Mouse (Mus musculus) spleen, adult 10 weeks (tissue): ENCODE results near the gene Larp1. TPM values are rescaled to one million over a fixed set of nuclear protein-coding genes. Genes with fewer than 3 reads are reported as not detected.

Source experiments
- polyA plus RNA-seq: library from polyadenylated mRNA; stranded (reverse); fragments of 350-450 nt; fragmentation: Illumina TruSeq; extraction: RNeasy Lipid Tissue Mini Kit (QIAGEN cat#74804); gene quantifications from one replicate; pipeline ENCODE4 v1.2.3, GENCODE M21; 2015; ENCODE audit warnings: low replicate concordance; ENCODE audit not compliant: insufficient read depth

Larp1 gene
- polyA plus RNA-seq: 47.9 TPM

DNA sequence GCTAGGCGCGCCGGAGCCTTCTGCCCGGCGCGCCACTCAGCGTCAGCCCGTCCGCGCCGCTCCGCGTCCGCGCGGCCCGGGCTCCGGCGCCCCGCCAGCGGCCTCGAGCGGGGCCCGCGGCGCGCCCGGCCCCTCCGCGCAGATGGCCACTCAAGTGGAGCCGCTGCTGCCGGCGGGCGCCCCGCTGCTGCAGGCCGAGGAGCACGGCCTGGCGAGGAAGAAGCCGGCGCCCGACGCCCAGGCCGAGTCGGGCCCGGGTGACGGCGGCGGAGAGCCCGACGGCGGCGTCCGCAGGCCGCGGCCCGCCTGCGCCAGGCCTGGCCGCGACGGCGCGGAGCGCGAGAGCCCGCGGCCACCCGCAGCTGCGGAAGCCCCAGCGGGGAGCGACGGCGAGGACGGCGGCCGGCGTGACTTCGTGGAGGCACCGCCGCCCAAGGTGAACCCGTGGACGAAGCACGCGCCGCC, at the start of gene Larp1:
Gene Larp1 (plus strand): TSS at position 14 of the 465 bp plus-strand sequence.

DNA sequence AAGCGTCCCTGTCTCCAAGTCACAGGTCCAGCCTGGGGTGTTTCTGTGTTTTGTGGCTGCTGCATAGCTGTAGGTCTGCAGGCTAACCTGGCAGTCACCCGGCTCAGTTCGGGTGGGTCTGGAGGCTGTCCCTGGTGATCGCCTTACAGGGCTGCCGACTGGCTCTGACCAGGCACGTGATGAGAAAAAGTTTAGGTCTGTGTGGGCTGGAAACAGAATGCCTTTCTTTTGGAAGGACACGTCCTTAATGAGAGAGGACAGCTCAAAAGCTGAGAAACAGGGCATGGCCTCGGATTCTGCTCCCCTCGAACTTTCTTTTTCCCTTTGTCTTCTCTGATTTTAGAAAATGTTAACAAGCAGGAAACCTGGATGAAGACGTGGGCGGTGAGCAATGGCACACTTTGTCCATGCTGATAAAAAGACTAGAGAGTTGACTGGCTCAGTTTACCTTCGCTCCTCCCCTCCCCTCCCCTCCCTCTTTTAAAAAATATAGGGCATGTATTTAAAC, 84.2 kb downstream of the Larp1 start, which contains the start of gene Gm12248:
Gene Gm12248 (minus strand): TSS at position 114 of the 508 bp plus-strand sequence.

DNA sequence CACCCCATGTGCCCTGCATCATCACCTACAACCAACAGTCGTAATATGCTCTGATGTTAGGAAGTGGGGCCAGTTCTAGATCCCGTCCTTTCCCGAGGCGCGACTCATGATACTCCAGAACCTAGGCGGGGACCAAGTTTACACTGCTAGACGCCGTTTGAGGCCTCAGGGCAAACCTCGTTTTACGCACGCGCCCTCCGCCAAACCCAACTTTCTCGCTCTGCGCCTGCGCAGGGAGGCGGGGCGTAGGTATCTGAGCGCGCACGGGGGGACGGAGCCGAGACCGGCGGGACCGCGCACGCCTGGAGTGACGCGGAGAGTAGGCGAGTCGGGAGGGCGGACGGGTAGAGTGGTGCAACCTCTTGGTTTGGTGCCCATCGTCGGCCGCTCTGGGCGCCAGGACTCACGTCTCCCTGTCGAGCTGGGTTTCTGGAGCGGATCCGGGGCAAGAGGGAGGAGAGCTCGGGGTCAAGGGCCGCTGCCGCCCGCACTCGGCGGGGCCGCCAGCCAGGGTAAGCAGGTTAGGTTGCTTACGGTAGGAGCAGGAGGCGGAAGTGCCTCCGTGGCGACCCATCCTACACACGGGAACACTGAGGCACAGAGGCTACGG, 94.9 kb downstream of the Larp1 start, which contains the start of gene Cnot8:
Gene Cnot8 (plus strand): TSS at position 457 of the 610 bp plus-strand sequence.

Other genes starting within 250 kb of the Larp1 start
- gene Sap30l, start 207.4 kb upstream of the Larp1 start, polyA plus RNA-seq: 8.6 TPM
- gene Hand1, start 176.2 kb upstream of the Larp1 start, polyA plus RNA-seq: not detected
- gene Gm12248, start 84.1 kb downstream of the Larp1 start, polyA plus RNA-seq: not detected
- gene Cnot8, start 95.1 kb downstream of the Larp1 start, polyA plus RNA-seq: 73.3 TPM
- gene Gemin5, start 159.5 kb downstream of the Larp1 start, polyA plus RNA-seq: 11.5 TPM
- 50.3 TPM for gene Mrpl22, start 162.6 kb downstream of the Larp1 start, polyA plus RNA-seq
- 71.6 TPM for gene Igtp, start 190.5 kb downstream of the Larp1 start, polyA plus RNA-seq
- gene Irgm2, start 190.6 kb downstream of the Larp1 start, polyA plus RNA-seq: 71.8 TPM